Mouse (Mus musculus) hindbrain, embryonic 12.5 days (tissue): ENCODE data around the gene Gm49776. TPM values are rescaled to one million over a fixed set of nuclear protein-coding genes. Genes with fewer than 3 reads are reported as not detected.

Experiments used
- microRNA counts: library from miRNA; unstranded; fragments of <30 nt; microRNA quantifications from one replicate; lab custom pipeline; 2017
- microRNA-seq: library from miRNA; unstranded; fragments of <30 nt; microRNA quantifications from one replicate; pipeline ENCODE4, GENCODE M21; 2017
- polyA plus RNA-seq: library from polyadenylated mRNA; unstranded; fragments of >200 nt; fragmentation: Nextera tagmentation; extraction: Ambion mirVana; gene quantifications from 2 replicates; pipeline ENCODE4 v1.2.1, GENCODE M21; 2016

The Gm49776 gene
- polyA plus RNA-seq, 1 experiment from 2014 or later, result 1.7 TPM

MicroRNA genes within 50 kb of the gene (microRNA counts, 519-probe panel; counts per million panel counts)
- 470 counts per million, percentile 58 among the panel's probes with 10 or more counts for microRNA mmu-miR-1306 (lab: Ali Mortazavi, UCI)

Small RNA genes within 50 kb of the gene (microRNA-seq; reads per million reads assigned to microRNA genes)
- gene Gm24572 (1.1 reads per million), gene Mir1306 (248 reads per million, percentile 59 among the genes with 10 or more reads in this experiment)

Other genes starting within 250 kb of the Gm49776 start
- gene Dgcr6, start 205.5 kb downstream of the Gm49776 start, polyA plus RNA-seq, result 132 and 139 TPM in 2 replicates
- gene Prodh, start 168.1 kb downstream of the Gm49776 start, polyA plus RNA-seq, result 5.9 and 7.0 TPM in 2 replicates
- 7.8 and 8.0 TPM in 2 replicates for gene Rtn4r, start 130.7 kb downstream of the Gm49776 start, polyA plus RNA-seq
- not detected in 2 replicates for gene Ccdc188, start 40.4 kb downstream of the Gm49776 start, polyA plus RNA-seq
- gene Zdhhc8, start 23.2 kb downstream of the Gm49776 start, polyA plus RNA-seq, result 19.4 TPM in 2 replicates
- 99.6 and 102 TPM in 2 replicates for gene Trmt2a, start 9.6 kb downstream of the Gm49776 start, polyA plus RNA-seq
- 675 and 701 TPM in 2 replicates for gene Ranbp1, start 9.6 kb downstream of the Gm49776 start, polyA plus RNA-seq
- 34.2 and 35.0 TPM in 2 replicates for gene Dgcr8, start 30.9 kb upstream of the Gm49776 start, polyA plus RNA-seq
- 48.2 and 50.5 TPM in 2 replicates for gene Tango2, start 89.8 kb upstream of the Gm49776 start, polyA plus RNA-seq
- gene Arvcf, start 89.9 kb upstream of the Gm49776 start, polyA plus RNA-seq, result 105 and 119 TPM in 2 replicates
- 20.2 and 20.3 TPM in 2 replicates for gene Txnrd2, start 168.1 kb upstream of the Gm49776 start, polyA plus RNA-seq
- 58.4 and 60.3 TPM in 2 replicates for gene Comt, start 168.5 kb upstream of the Gm49776 start, polyA plus RNA-seq
- 11.5 and 12.4 TPM in 2 replicates for gene Gnb1l, start 240.4 kb upstream of the Gm49776 start, polyA plus RNA-seq
- 2.3 and 2.9 TPM in 2 replicates for gene Rtl10, start 240.6 kb upstream of the Gm49776 start, polyA plus RNA-seq